Mouse (Mus musculus) embryonic facial prominence, embryonic 13.5 days (tissue): ENCODE results near the gene Lrrc27. TPM values are rescaled to one million over a fixed set of nuclear protein-coding genes. Genes with fewer than 3 reads are reported as not detected.
A peak's percentile ranks its signal among the peaks of the same experiment; 100 is the strongest.

Experiments
- ATAC-seq: fragments of 200-750 bp; cut with Nextera tagmentation; 2 replicates; pipeline ENCODE4 v1.8.0; 2017; ENCODE audit warnings: low read depth; ENCODE audit not compliant: insufficient number of reproducible peaks, insufficient read depth, low FRiP score, low TSS enrichment
- H3K27ac ChIP-seq: fragments of 300-500 bp; sonication (generic); 2 replicates; pipeline ENCODE4 v1.5.1; 2015; ENCODE audit warnings: moderate library complexity, mild to moderate bottlenecking, inconsistent platforms
- H3K27me3 ChIP-seq: fragments of 300-500 bp; sonication (generic); 2 replicates; pipeline ENCODE4 v1.6.1; 2015; ENCODE audit warnings: mild to moderate bottlenecking, inconsistent platforms
- H3K36me3 ChIP-seq: fragments of 300-500 bp; sonication (generic); 2 replicates; pipeline ENCODE4 v1.6.1; 2015; ENCODE audit warnings: mild to moderate bottlenecking, inconsistent platforms
- H3K4me1 ChIP-seq: fragments of 300-500 bp; sonication (generic); 2 replicates; pipeline ENCODE4 v1.6.1; 2015; ENCODE audit warnings: inconsistent platforms
- H3K4me2 ChIP-seq: fragments of 300-500 bp; sonication (generic); 2 replicates; pipeline ENCODE4 v1.6.1; 2015; ENCODE audit warnings: moderate library complexity, mild to moderate bottlenecking, inconsistent platforms
- H3K4me3 ChIP-seq: fragments of 300-500 bp; sonication (generic); 2 replicates; pipeline ENCODE4 v1.5.1; 2015; ENCODE audit warnings: mild to moderate bottlenecking, inconsistent platforms
- H3K9ac ChIP-seq: fragments of 300-500 bp; sonication (generic); 2 replicates; pipeline ENCODE4 v1.6.1; 2015; ENCODE audit warnings: mild to moderate bottlenecking, inconsistent platforms
- H3K9me3 ChIP-seq: fragments of 300-500 bp; sonication (generic); 2 replicates; pipeline ENCODE4 v1.6.1; 2016; ENCODE audit warnings: inconsistent platforms
- WGBS: fragments of 180-500 bp; shearing (Covaris S2); methylation state at CpG from one replicate; pipeline ENCODE4 v1.1.7; 2015; ENCODE audit warnings: mixed read lengths; 5-methylcytosine and 5-hydroxymethylcytosine counted together
- polyA plus RNA-seq: library from polyadenylated mRNA; unstranded; fragments of >200 nt; fragmentation: Nextera tagmentation; extraction: Ambion mirVana; gene quantifications from 2 replicates; pipeline ENCODE4 v1.2.1, GENCODE M21; 2015

The Lrrc27 gene
- polyA plus RNA-seq, result 2.0 and 2.1 TPM in 2 replicates

DNA sequence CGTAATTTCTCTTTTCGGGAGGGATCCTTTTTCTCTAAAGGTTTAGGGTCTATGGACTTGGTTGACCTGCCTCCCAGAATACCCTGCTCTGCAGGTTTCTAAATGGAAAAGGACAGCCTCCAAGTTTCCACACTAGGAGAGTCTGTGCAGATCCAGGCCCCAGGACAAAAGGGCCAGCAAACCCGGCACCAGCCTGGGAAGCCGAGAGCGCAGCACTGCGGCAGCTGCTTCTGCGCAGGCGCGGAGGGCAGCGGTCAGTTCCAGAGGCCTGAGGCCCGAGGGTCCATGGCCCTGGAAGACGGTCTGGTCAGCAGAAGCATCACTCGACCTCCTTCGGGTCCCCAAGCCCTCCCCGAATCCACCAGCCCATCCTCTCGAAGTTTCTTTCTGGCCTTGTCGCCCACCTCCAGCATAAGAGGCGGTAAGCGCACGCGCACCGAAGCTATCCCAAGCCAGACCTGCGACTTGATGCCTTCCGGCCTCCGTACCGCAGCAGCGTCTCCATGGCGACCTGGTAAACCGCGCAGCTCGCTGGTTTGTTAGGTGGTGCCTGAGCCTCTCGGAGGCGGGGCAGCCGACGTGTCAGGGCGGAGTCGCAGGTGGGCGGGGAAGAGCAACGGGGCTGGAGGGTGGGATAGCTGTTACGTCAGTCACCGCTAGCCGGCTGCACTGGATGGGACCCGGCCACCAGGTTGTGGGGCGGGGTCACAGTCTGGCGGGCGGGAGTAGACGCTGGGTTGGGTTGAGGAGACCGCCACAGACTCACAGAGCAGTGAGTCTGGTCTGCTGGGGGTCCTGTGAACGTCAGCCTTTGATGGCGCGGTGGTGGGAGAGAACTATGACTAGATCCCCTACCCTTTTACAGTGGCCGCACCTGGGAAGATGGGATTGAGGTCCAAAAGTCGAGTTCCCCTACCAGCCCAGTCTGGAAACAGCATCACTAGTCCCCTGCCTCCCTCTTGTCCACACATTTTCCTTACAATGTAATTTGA is at the start of gene Lrrc27, which contains the start of gene Stk32c:
Lrrc27 (plus strand) TSS at position 235 of the 992 bp plus-strand sequence.
Stk32c (minus strand) TSS at position 554 of the 992 bp plus-strand sequence.
- Histone ChIP-seq H3K27ac (peak within 1 kb of the TSS; percentile 84), H3K36me3 (no peaks in the 10 kb centered on the region), H3K9me3 (no peaks in the 10 kb centered on the region), H3K9ac (peak within 1 kb of the TSS; percentile 81), H3K4me1 (peaks cover 9% of the 10 kb centered on the region), H3K4me2 (peak within 1 kb of the TSS; percentile 67), H3K27me3 (no peaks in the 10 kb centered on the region), H3K4me3 (peak within 1 kb of the TSS; percentile 60)
- ATAC-seq, result peak; percentile 95
- 2% methylated on average over 53 of the region's 53 CpGs for WGBS

- no peak for ATAC-seq
- Histone ChIP-seq H3K4me2 (no peak overlapping the region), H3K9ac (no peak overlapping the region), H3K27ac (no peak overlapping the region), H3K9me3 (peaks cover 7% of the 10 kb centered on the region; the same call in 1 of the 2 replicates), H3K4me1 (no peaks in the 10 kb centered on the region), H3K36me3 (no peaks in the 10 kb centered on the region), H3K4me3 (no peak overlapping the region), H3K27me3 (no peaks in the 10 kb centered on the region)
- 82% methylated on average over 5 of the region's 5 CpGs for WGBS
Measured at GRCm38 (mm10) chr7:139164410-139164809, 48.4 kb upstream of the Lrrc27 start.

- no peaks in the 10 kb centered on the region for H3K27me3 ChIP-seq
- no peak overlapping the region for H3K9ac ChIP-seq
- no peak for ATAC-seq
- no peak overlapping the region for H3K27ac ChIP-seq
- 59% methylated on average over 4 of the region's 4 CpGs for WGBS
- H3K4me1 ChIP-seq, result no peaks in the 10 kb centered on the region
- H3K4me2 ChIP-seq, result no peak overlapping the region
- H3K9me3 ChIP-seq, result peaks cover 7% of the 10 kb centered on the region; the same call in 1 of the 2 replicates
- H3K36me3 ChIP-seq, result no peaks in the 10 kb centered on the region
- no peak overlapping the region for H3K4me3 ChIP-seq
Measured at GRCm38 (mm10) chr7:139169143-139169542, 43.6 kb upstream of the Lrrc27 start.

- Histone ChIP-seq H3K9me3 (no peaks in the 10 kb centered on the region), H3K27ac (no peak overlapping the region), H3K4me1 (no peaks in the 10 kb centered on the region), H3K27me3 (no peaks in the 10 kb centered on the region), H3K4me2 (no peak overlapping the region), H3K36me3 (no peaks in the 10 kb centered on the region), H3K4me3 (no peak overlapping the region), H3K9ac (no peak overlapping the region)
- whole genome bisulfite sequencing, result 78% methylated on average over 5 of the region's 5 CpGs
- no peak for ATAC-seq
Measured at GRCm38 (mm10) chr7:139179299-139179698, 33.5 kb upstream of the Lrrc27 start.

GRCm38 (mm10) chr7:139180058-139180457 is 32.7 kb upstream of the Lrrc27 start:
- ATAC-seq, result no peak
- H3K9me3 ChIP-seq, result no peaks in the 10 kb centered on the region
- WGBS, result 95% methylated on average over 3 of the region's 3 CpGs
- no peak overlapping the region for H3K27ac ChIP-seq
- no peak overlapping the region for H3K4me3 ChIP-seq
- peaks cover 5% of the 10 kb centered on the region; the same call in 1 of the 2 replicates for H3K27me3 ChIP-seq
- H3K36me3 ChIP-seq, result no peaks in the 10 kb centered on the region
- no peak overlapping the region for H3K4me2 ChIP-seq
- H3K9ac ChIP-seq, result no peak overlapping the region
- no peaks in the 10 kb centered on the region for H3K4me1 ChIP-seq

DNA sequence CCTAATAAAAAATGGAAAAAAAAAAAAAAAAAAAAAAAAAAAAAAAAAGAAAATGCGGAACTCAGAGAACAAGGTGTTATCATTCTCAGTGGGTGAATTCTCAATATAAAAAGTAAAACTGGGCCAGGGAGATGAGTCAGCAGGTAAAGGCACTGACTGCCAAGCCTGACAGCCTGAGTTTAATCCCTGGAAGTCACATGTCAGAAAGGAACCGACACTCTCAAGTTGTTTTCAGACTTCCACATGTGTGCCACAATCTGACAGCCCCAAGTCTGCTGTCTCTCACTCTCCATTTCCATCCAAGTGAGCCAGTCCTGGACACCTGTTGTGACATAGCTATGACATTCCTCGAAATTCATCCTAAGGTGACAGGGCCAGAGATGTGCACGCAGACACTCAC is 28.4 kb upstream of the Lrrc27 start:
- no peak overlapping the region for H3K4me2 ChIP-seq
- H3K4me3 ChIP-seq, result no peak overlapping the region
- WGBS, result 66% methylated on average over 4 of the region's 4 CpGs
- H3K9me3 ChIP-seq, result no peaks in the 10 kb centered on the region
- H3K27ac ChIP-seq, result no peak overlapping the region
- H3K9ac ChIP-seq, result no peak overlapping the region
- H3K4me1 ChIP-seq, result peaks cover 11% of the 10 kb centered on the region
- no peaks in the 10 kb centered on the region for H3K36me3 ChIP-seq
- ATAC-seq, result no peak
- H3K27me3 ChIP-seq, result peaks cover 46% of the 10 kb centered on the region

DNA sequence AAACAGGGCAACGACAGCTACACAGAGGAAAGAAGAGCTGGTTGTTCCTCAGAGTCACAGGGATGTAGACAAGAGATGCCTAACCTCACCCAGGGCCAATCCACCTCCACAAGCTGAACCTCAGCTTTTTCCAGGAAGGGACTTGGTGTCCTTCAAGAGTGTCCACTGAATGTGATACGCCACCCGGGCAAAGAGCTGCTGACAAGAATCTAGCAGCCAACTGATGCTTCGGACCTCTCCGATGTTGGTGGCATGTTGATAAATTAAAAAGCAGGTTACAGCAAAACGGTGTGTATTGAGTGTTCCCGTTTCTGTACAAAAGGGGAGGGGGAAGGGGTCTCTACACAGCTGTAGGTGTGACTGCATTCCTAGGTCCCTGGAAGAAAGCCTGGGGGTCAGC is 27.9 kb upstream of the Lrrc27 start:
- H3K27me3 ChIP-seq, result peaks cover 46% of the 10 kb centered on the region
- 83% methylated on average over 7 of the region's 7 CpGs for WGBS
- no peak for ATAC-seq

DNA sequence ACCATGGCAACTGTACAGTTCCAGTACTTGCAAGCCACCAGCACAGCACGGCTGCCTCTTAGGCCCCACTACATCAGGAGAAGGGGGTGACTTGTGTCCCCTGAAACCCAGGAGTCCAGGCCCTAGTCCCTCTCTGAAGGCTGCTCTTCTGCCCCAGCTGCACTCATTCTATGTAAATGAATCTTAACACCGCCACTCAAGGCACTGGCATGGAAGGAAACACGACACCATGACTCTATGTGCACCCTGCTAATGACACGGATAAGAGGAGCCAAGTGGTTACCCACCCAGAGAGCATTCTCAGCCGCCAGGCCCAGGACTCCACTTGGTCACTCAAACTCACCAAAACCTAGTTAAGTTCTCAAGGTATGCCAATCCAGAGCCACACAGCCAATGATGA is 26.8 kb upstream of the Lrrc27 start:
- Histone ChIP-seq H3K4me1 (peaks cover 11% of the 10 kb centered on the region), H3K36me3 (no peaks in the 10 kb centered on the region), H3K4me2 (no peak overlapping the region), H3K27ac (no peak overlapping the region), H3K27me3 (peaks cover 55% of the 10 kb centered on the region), H3K9ac (no peak overlapping the region), H3K4me3 (no peak overlapping the region), H3K9me3 (no peaks in the 10 kb centered on the region)
- 44% methylated on average over 5 of the region's 5 CpGs for WGBS
- no peak for ATAC-seq

More for the DNA sequence above, 27.9 kb upstream of the Lrrc27 start:
- Histone ChIP-seq H3K36me3 (no peaks in the 10 kb centered on the region), H3K27ac (no peak overlapping the region), H3K4me3 (no peak overlapping the region), H3K9ac (no peak overlapping the region), H3K4me1 (peaks cover 11% of the 10 kb centered on the region), H3K9me3 (no peaks in the 10 kb centered on the region), H3K4me2 (no peak overlapping the region)

- H3K27me3 ChIP-seq, result peaks cover 55% of the 10 kb centered on the region
- ATAC-seq, result no peak
- WGBS, result 78% methylated on average over 8 of the region's 8 CpGs
Measured at GRCm38 (mm10) chr7:139186436-139186835, 26.4 kb upstream of the Lrrc27 start.

GRCm38 (mm10) chr7:139187277-139187676 is 25.5 kb upstream of the Lrrc27 start:
- Histone ChIP-seq H3K9ac (peak overlapping the region; percentile 75; the same call in 1 of the 2 replicates), H3K9me3 (no peaks in the 10 kb centered on the region), H3K27ac (no peak overlapping the region), H3K4me2 (peak overlapping the region; percentile 98), H3K36me3 (no peaks in the 10 kb centered on the region), H3K4me1 (peaks cover 11% of the 10 kb centered on the region), H3K4me3 (peak overlapping the region; percentile 71), H3K27me3 (peaks cover 55% of the 10 kb centered on the region)
- 32% methylated on average over 7 of the region's 7 CpGs for WGBS
- no peak for ATAC-seq

More at GRCm38 (mm10) chr7:139186436-139186835, 26.4 kb upstream of the Lrrc27 start:
- Histone ChIP-seq H3K36me3 (no peaks in the 10 kb centered on the region), H3K9ac (no peak overlapping the region), H3K4me1 (peaks cover 11% of the 10 kb centered on the region), H3K4me2 (no peak overlapping the region), H3K4me3 (no peak overlapping the region), H3K27ac (no peak overlapping the region), H3K9me3 (no peaks in the 10 kb centered on the region)

- Histone ChIP-seq H3K27me3 (peaks cover 55% of the 10 kb centered on the region), H3K9me3 (no peaks in the 10 kb centered on the region), H3K36me3 (no peaks in the 10 kb centered on the region), H3K4me1 (peaks cover 11% of the 10 kb centered on the region), H3K4me3 (peak overlapping the region; percentile 71), H3K4me2 (peak overlapping the region; percentile 98), H3K27ac (no peak overlapping the region; the same call in 1 of the 2 replicates), H3K9ac (peak overlapping the region; percentile 75)
- WGBS, result under 1% methylated on average over 94 of the region's 94 CpGs
- ATAC-seq, result peak; percentile 89
Measured at GRCm38 (mm10) chr7:139187771-139188633, 24.8 kb upstream of the Lrrc27 start.
